Mouse (Mus musculus): ENCODE measurements around the gene Olfr685. TPM values are rescaled to one million over a fixed set of nuclear protein-coding genes. Genes with fewer than 3 reads are reported as not detected.

Olfr685 gene
- not detected in 2 replicates for polyA plus RNA-seq (2015; fragmentation: Nextera tagmentation; extraction: Ambion mirVana)

- H3K9ac ChIP-seq, result no peak within 1 kb of the TSS
- no peak for ATAC-seq (replicated peaks; ENCODE audit: insufficient number of reproducible peaks, insufficient read depth, low FRiP score, low read depth)
- no peak within 1 kb of the TSS for H3K27ac ChIP-seq
- no peaks in the 10 kb centered on the region for H3K27me3 ChIP-seq
- 66% methylated on average over 1 of the region's 1 CpGs for WGBS
- H3K4me1 ChIP-seq (replicated peaks), result no peaks in the 10 kb centered on the region
- H3K36me3 ChIP-seq, result no peaks in the 10 kb centered on the region
- H3K4me3 ChIP-seq, result no peak within 1 kb of the TSS
- H3K9me3 ChIP-seq (replicated peaks), result no peaks in the 10 kb centered on the region
- H3K4me2 ChIP-seq, result no peak within 1 kb of the TSS
These were observed at the start of gene Olfr685 for GRCm38 (mm10) chr7:105185912-105186311. Gene Olfr685 (minus strand): TSS chr7:105186012.

GRCm38 (mm10) chr7:105229386-105229785 lies 43.6 kb upstream of the Olfr685 start:
- no peak for ATAC-seq (replicated peaks; ENCODE audit: insufficient number of reproducible peaks, insufficient read depth, low FRiP score, low read depth)
- H3K4me1 ChIP-seq (replicated peaks), result no peaks in the 10 kb centered on the region

DNA sequence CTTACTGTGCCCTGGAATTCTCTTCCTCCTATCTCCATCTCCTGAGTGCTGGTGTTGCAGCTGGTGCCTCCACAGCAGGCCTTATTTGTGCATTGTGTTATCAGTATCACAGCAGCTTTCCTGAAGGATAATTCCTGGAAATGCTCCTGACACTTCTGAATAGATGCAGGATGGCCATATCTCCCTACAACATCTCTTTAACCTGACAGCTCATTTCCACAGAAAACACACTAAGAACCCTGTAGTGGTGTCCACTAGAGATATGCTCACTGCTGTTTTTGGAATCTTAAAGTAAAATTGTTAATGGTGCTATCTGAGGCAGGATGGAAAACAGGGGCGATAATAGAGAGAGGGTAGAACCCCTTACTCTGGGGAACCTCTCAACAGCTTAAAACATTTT lies 42.3 kb upstream of the Olfr685 start:
- peak; percentile 73 for ATAC-seq (replicated peaks; ENCODE audit: insufficient number of reproducible peaks, insufficient read depth, low FRiP score, low read depth)
- no peaks in the 10 kb centered on the region for H3K4me1 ChIP-seq (replicated peaks)
- H3K9me3 ChIP-seq (replicated peaks), result no peaks in the 10 kb centered on the region
- no peak overlapping the region for H3K4me2 ChIP-seq
- WGBS, result 56% methylated on average over 1 of the region's 1 CpGs
- no peak overlapping the region for H3K4me3 ChIP-seq
- no peak overlapping the region for H3K27ac ChIP-seq
- H3K27me3 ChIP-seq, result no peaks in the 10 kb centered on the region
- H3K9ac ChIP-seq, result no peak overlapping the region
- no peaks in the 10 kb centered on the region for H3K36me3 ChIP-seq

More at GRCm38 (mm10) chr7:105229386-105229785, 43.6 kb upstream of the Olfr685 start:
- no peak overlapping the region for H3K4me3 ChIP-seq
- H3K9ac ChIP-seq, result no peak overlapping the region
- no peak overlapping the region for H3K4me2 ChIP-seq
- 75% methylated on average over 2 of the region's 2 CpGs for WGBS
- H3K36me3 ChIP-seq, result no peaks in the 10 kb centered on the region
- H3K9me3 ChIP-seq (replicated peaks), result no peaks in the 10 kb centered on the region
- H3K27me3 ChIP-seq, result no peaks in the 10 kb centered on the region
- H3K27ac ChIP-seq, result no peak overlapping the region

DNA sequence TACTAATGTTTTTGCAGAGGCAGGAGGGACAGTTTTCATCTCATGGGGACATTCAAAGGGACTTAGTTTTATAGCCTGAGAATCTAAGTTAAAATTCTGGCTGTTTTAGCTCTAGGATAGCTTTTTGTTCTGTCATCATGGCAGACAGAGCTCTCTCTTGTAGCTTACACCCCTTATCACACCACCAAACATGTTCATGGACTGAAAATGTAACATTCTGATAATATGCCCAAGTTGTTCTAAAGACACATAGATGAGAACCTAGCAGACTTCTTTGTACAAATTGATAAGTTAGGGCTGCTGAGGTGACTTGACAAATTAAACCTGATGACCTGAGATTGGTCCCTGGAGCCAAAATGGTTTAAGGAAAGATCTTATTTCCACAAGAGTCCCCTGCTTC lies 40.9 kb upstream of the Olfr685 start:
- Histone ChIP-seq H3K27ac (no peak overlapping the region), H3K27me3 (no peaks in the 10 kb centered on the region), H3K4me2 (no peak overlapping the region), H3K9me3 (replicated peaks) (no peaks in the 10 kb centered on the region), H3K4me1 (replicated peaks) (no peaks in the 10 kb centered on the region), H3K4me3 (no peak overlapping the region), H3K36me3 (no peaks in the 10 kb centered on the region), H3K9ac (no peak overlapping the region)
- ATAC-seq (replicated peaks; ENCODE audit: insufficient number of reproducible peaks, insufficient read depth, low FRiP score, low read depth), result no peak

DNA sequence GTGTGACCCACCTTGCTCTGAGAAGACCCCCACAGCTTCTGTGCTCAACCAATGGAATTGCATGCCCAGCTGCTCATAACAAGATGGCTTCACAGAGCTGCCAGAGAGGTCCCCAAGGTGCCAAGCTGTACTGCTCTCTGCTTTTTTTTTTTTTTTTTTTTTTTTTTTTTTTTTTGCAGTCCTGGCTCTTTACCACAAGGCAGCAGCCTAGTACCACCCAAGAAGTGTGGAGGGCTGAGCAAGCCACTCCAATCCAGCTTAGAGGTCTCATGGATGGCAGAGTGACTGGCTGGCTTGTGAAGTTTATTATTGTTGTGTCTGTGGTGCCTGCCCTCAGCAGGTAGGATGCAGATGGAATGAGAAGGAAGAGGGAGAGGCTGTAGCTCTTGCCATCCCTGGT lies 40.3 kb upstream of the Olfr685 start:
- Histone ChIP-seq H3K4me1 (replicated peaks) (no peaks in the 10 kb centered on the region), H3K36me3 (no peaks in the 10 kb centered on the region), H3K9me3 (replicated peaks) (no peaks in the 10 kb centered on the region), H3K4me2 (no peak overlapping the region), H3K27ac (no peak overlapping the region), H3K27me3 (no peaks in the 10 kb centered on the region), H3K9ac (no peak overlapping the region), H3K4me3 (no peak overlapping the region)
- ATAC-seq (replicated peaks; ENCODE audit: insufficient number of reproducible peaks, insufficient read depth, low FRiP score, low read depth), result no peak

- no peak for ATAC-seq (replicated peaks; ENCODE audit: insufficient number of reproducible peaks, insufficient read depth, low FRiP score, low read depth)
- WGBS, result 65% methylated on average over 4 of the region's 4 CpGs
- Histone ChIP-seq H3K4me1 (replicated peaks) (no peaks in the 10 kb centered on the region), H3K4me3 (no peak overlapping the region), H3K27me3 (no peaks in the 10 kb centered on the region), H3K27ac (no peak overlapping the region), H3K9me3 (replicated peaks) (no peaks in the 10 kb centered on the region), H3K4me2 (no peak overlapping the region), H3K9ac (no peak overlapping the region), H3K36me3 (no peaks in the 10 kb centered on the region)
These were observed 32.5 kb upstream of the Olfr685 start for GRCm38 (mm10) chr7:105218281-105218680.

- H3K4me2 ChIP-seq, result no peak overlapping the region
- no peak overlapping the region for H3K9ac ChIP-seq
- no peaks in the 10 kb centered on the region for H3K27me3 ChIP-seq
- no peak overlapping the region for H3K27ac ChIP-seq
- 44% methylated on average over 1 of the region's 1 CpGs for WGBS
- H3K9me3 ChIP-seq (replicated peaks), result no peaks in the 10 kb centered on the region
- no peaks in the 10 kb centered on the region for H3K4me1 ChIP-seq (replicated peaks)
- no peak for ATAC-seq (replicated peaks; ENCODE audit: insufficient number of reproducible peaks, insufficient read depth, low FRiP score, low read depth)
- H3K4me3 ChIP-seq, result no peak overlapping the region
- H3K36me3 ChIP-seq, result no peaks in the 10 kb centered on the region
These were observed 28.9 kb upstream of the Olfr685 start for GRCm38 (mm10) chr7:105214761-105215160.

GRCm38 (mm10) chr7:105207385-105207784 lies 21.6 kb upstream of the Olfr685 start, which contains the start of gene Olfr686:
Gene Olfr686 (minus strand): TSS chr7:105207485.
- no peaks in the 10 kb centered on the region for H3K9me3 ChIP-seq (replicated peaks)
- no peak within 1 kb of the TSS for H3K4me2 ChIP-seq
- no peaks in the 10 kb centered on the region for H3K27me3 ChIP-seq
- no peak within 1 kb of the TSS for H3K27ac ChIP-seq
- no peak for ATAC-seq (replicated peaks; ENCODE audit: insufficient number of reproducible peaks, insufficient read depth, low FRiP score, low read depth)
- no peak within 1 kb of the TSS for H3K9ac ChIP-seq
- H3K4me1 ChIP-seq (replicated peaks), result no peaks in the 10 kb centered on the region
- H3K36me3 ChIP-seq, result no peaks in the 10 kb centered on the region
- no peak within 1 kb of the TSS for H3K4me3 ChIP-seq

DNA sequence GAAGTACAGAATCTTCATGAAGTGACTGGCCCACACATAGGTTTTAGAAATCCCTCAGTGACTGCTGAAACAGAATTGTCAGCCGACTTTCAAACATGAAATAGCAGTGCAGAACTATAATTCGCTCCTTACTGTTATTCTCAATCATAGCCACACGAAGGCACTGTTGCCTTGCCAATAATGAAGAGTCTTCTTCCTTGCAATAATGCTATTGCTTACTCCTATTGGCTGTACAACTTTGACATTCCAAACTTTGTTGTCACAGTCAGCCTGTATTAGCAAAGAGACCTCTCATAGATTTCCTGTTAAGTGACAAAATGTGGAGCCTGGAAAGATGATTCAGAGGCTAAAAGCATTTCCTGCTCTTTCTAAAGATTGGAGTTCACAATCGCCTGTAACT lies 15.0 kb downstream of the Olfr685 start:
- Histone ChIP-seq H3K9ac (no peak overlapping the region), H3K36me3 (no peaks in the 10 kb centered on the region), H3K4me2 (no peak overlapping the region), H3K27me3 (no peaks in the 10 kb centered on the region), H3K4me1 (replicated peaks) (no peaks in the 10 kb centered on the region), H3K4me3 (no peak overlapping the region), H3K27ac (no peak overlapping the region), H3K9me3 (replicated peaks) (no peaks in the 10 kb centered on the region)
- WGBS, result 33% methylated on average over 4 of the region's 4 CpGs
- no peak; the same call in 1 of the 2 replicates for ATAC-seq (replicated peaks; ENCODE audit: insufficient number of reproducible peaks, insufficient read depth, low FRiP score, low read depth)

GRCm38 (mm10) chr7:105163553-105163952 lies 22.3 kb downstream of the Olfr685 start, which contains the start of gene Olfr684:
Gene Olfr684 (minus strand): TSS chr7:105163653.
- 52% methylated on average over 1 of the region's 1 CpGs for WGBS
- no peaks in the 10 kb centered on the region for H3K27me3 ChIP-seq
- no peaks in the 10 kb centered on the region for H3K36me3 ChIP-seq
- H3K9me3 ChIP-seq (replicated peaks), result no peaks in the 10 kb centered on the region
- no peaks in the 10 kb centered on the region for H3K4me1 ChIP-seq (replicated peaks)
- no peak within 1 kb of the TSS for H3K4me2 ChIP-seq
- ATAC-seq (replicated peaks; ENCODE audit: insufficient number of reproducible peaks, insufficient read depth, low FRiP score, low read depth), result no peak
- no peak within 1 kb of the TSS for H3K27ac ChIP-seq
- no peak within 1 kb of the TSS for H3K9ac ChIP-seq
- no peak within 1 kb of the TSS for H3K4me3 ChIP-seq

- no peaks in the 10 kb centered on the region for H3K4me1 ChIP-seq (replicated peaks)
These were observed 38.9 kb downstream of the Olfr685 start, which contains the start of gene Olfr683 for GRCm38 (mm10) chr7:105146912-105147311. Gene Olfr683 (minus strand): TSS chr7:105147012.

GRCm38 (mm10) chr7:105141275-105141674 lies 44.5 kb downstream of the Olfr685 start:
- no peaks in the 10 kb centered on the region for H3K36me3 ChIP-seq
- no peak overlapping the region for H3K4me2 ChIP-seq
- no peak overlapping the region for H3K4me3 ChIP-seq
- WGBS, result 59% methylated on average over 2 of the region's 2 CpGs
- no peak overlapping the region for H3K27ac ChIP-seq
- no peak for ATAC-seq (replicated peaks; ENCODE audit: insufficient number of reproducible peaks, insufficient read depth, low FRiP score, low read depth)
- no peak overlapping the region for H3K9ac ChIP-seq
- no peaks in the 10 kb centered on the region for H3K4me1 ChIP-seq (replicated peaks)
- H3K27me3 ChIP-seq, result no peaks in the 10 kb centered on the region
- H3K9me3 ChIP-seq (replicated peaks), result no peaks in the 10 kb centered on the region

More at GRCm38 (mm10) chr7:105146912-105147311, 38.9 kb downstream of the Olfr685 start, which contains the start of gene Olfr683:
- no peaks in the 10 kb centered on the region for H3K9me3 ChIP-seq (replicated peaks)
- H3K36me3 ChIP-seq, result no peaks in the 10 kb centered on the region
- no peaks in the 10 kb centered on the region for H3K27me3 ChIP-seq
- 54% methylated on average over 1 of the region's 1 CpGs for WGBS
- H3K4me2 ChIP-seq, result no peak within 1 kb of the TSS
- no peak for ATAC-seq (replicated peaks; ENCODE audit: insufficient number of reproducible peaks, insufficient read depth, low FRiP score, low read depth)
- H3K9ac ChIP-seq, result no peak within 1 kb of the TSS
- no peak within 1 kb of the TSS for H3K27ac ChIP-seq
- H3K4me3 ChIP-seq, result no peak within 1 kb of the TSS

Measured in heart, embryonic 15.5 days (tissue).